Mouse (Mus musculus): ENCODE results near the gene Sat2.
"Not testable (repeated sequence)": the region's sequence is repeated elsewhere in the genome, so short reads cannot be mapped to it uniquely, and the experiment has no call there.

Sat2 gene

DNA sequence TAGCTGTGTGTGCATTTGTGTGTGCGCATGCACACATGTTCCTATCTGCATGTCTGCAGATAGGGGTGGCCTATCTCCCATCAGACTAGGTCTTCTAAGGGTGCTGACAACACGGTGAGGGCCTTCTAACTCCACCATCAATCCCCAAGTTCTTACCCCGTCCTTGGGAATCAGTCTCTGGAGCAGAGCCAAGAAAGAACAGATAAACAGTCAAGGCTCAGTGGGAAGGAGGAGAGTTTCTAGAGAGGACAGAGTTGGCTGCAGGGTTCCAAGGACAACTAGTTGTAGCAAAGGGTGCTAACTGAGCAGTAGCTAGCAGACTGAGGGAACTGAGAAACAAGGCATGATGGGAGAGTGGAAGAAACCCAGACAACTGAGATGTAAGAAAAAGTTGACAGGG is 20.1 kb upstream of the Sat2 start:
- no peak for DNase-seq (ENCODE audit: low spot score)

DNA sequence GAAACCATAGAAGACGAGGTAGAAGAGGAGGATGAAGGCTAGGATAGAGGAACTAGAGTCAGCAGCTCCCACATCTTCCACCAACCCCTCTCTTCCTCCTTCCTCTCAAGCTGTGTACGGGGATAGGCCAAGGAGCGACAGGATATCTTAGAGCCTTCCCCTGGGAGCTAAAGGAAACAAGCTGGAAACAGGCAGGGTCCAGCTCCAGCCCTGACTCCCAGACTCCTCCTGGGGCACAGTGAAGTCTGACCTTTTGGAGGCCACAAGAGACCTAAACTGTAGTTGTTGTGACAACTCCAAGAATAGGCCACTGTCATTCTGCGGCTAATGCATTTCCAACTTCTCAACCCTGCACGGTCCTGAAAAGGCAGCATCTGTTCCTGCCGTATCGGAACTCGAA is 18.3 kb upstream of the Sat2 start:
- DNase-seq (ENCODE audit: low spot score): no peak

DNA sequence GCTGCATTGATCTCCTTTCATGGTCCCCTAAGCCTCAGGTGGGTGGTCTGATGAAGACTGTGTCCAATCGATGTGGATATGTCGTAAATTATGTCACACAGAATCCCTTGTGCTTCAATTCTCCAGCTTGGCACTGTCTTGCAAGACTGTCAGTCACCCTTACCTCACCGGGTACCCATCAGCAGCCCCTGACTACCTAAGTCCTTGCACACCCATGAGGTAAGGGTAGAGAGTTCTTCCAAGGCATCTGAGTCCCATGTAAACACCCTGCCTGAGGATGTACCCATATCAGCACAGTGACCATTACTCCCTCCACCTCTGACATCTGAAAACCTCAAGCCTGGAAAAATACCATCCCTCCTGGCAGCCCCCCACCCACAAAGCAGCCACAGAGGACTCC is 17.5 kb upstream of the Sat2 start:
- DNase-seq (ENCODE audit: low spot score): no peak

DNA sequence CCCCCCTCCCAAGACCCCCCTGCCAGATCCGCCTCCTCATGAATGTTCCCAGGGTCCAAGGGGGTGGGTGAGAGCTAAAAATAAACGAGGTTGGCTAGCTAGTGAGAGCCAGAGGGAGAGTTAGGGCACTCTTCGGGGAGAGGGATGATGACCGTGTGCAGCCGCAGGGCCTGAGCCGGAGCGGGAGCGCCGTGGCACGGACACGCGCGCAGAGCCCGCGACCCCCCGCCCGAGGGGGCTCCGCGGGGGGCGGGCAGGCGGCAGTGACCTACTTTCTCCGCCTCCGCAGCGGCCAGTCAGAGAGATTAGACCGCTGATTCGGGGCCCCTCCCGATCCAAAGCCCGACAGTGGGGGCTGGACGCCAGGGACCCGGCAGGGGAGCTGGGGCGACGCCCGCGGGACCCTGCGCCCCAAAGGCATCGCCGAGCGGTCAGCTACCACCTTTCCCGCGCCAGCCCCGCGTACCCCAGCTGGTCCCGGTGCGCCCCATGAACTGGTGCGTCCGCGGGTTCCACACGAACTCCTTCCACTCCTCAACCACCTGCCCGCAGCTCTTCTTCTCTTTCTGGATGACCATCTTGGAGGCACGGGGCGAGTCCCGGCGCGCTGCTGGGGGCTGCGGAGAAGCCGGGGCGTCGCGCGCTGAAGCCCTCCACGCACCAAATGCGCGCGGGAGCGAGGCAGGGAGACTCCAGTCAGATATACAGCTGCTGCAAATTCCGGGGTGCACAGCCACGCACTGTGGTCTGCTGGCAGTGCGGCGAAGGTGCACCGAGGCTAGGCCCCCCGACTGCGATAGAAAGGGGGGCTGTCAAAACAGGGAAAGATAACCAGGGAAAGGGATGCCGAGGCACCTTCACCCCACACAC is 16.8 kb upstream of the Sat2 start:
- DNase-seq (ENCODE audit: low spot score): no peak

DNA sequence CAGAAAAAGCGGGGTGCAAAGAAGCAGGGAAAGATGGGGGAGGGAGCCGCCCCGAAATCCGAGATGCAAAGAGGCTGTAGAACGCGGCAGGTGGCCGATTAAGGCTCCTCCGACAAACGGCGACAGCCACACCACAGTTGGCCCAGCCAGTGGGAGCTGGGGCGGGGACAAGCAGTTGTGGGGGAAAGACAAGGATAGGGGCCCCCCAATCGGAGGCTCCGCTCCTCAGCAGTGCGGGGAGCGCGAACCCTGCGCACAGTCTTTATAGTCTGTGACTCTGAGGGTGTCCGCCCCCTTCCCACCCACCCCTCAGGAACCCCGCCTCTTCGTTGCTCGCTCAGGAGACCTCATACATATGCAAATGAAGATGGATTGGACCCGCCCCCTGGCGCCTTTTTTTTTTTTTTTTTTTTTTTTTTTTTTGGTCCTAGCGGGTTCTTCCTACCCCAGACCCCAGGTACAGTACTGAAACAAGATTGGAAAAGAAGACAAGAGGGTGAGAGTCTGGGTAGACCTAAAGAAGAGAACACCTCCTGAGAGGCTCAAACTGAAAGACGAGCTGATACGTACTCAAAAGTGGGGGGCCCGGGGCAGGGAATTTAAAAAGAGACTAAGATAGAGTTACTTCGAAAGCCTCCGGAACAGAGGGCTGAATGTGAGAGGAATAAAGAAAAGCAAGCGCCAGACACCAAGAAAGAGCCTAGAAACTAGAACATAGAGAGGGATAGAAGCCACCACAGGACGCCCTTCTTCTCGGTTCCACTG is 15.9 kb upstream of the Sat2 start, which contains the start of gene Atp1b2:
Atp1b2 (minus strand) TSS at position 217 of the 765 bp plus-strand sequence.
- DNase-seq (ENCODE audit: low spot score): peak; percentile 35

DNA sequence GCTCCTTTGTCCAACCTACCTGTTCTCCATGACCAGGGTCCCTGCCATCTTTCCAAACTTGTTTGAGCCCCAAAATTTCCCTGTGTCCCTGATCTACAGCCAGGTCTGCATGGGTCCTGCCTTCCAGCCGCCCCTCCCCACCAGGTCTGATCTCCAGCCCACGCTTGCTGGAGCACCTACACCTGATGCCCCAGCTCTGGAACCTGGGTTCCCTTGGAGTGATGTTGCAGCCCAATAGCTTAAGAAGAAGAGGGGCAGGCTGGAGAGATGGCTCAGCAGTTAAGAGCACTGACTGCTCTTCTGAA is 15.4 kb upstream of the Sat2 start:
- no peak for DNase-seq (ENCODE audit: low spot score)

DNA sequence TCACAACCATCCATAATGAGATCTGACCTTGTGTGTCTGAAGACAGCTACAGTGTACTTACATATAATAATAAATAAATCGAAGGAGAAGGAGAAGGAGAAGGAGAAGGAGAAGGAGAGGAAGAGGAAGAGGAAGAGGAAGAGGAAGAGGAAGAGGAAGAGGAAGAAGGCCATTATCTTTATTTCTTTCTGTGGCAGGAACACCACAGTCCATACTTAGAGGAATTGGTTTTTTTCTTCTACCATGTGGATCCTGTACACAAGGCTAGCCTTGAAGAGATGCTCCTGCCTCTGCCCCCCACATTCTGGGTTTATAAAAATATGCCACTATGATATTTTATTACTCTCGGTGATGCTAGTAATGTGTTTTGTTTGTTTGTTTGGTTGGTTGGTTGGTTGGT is 15.0 kb upstream of the Sat2 start:
- DNase-seq (ENCODE audit: low spot score): no peak

DNA sequence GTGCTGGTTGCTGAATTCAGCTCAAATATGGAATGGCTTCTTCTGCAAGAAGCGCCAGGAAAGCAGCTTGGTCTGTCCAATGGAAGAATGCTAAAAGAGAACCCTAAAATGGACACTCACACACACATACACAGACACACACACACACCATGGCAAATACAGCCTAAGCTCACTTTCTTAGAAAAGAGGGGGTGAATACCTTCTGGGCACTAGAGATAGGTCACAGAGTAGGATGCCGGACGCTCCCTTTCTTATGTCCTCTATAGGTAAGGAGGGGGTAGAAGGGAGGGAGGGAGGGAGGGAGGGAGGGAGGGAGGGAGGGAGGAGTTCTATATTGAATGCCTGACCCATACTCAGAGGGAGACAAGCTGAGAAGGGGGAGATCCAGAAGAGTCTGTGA is 13.3 kb upstream of the Sat2 start:
- DNase-seq (ENCODE audit: low spot score): no peak

DNA sequence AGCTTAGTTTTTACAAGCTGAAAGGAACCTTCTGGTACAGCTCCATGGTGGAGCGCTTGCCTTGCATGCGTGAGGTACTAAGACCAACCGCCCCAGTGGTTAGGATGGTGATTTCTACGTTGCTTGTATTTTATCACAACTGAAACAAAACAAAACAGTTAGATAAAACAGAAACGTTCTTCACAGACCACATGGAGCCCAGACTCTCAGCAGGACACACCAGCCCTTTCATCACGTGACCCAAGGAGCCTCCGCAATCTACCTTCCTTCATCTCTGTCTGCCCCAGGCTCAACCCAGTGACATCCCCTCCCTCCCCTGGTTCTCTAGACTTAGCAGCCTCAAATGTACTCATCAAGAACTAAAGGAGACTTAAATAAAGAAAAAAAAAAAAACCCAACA is 12.4 kb upstream of the Sat2 start:
- no peak for DNase-seq (ENCODE audit: low spot score)

DNA sequence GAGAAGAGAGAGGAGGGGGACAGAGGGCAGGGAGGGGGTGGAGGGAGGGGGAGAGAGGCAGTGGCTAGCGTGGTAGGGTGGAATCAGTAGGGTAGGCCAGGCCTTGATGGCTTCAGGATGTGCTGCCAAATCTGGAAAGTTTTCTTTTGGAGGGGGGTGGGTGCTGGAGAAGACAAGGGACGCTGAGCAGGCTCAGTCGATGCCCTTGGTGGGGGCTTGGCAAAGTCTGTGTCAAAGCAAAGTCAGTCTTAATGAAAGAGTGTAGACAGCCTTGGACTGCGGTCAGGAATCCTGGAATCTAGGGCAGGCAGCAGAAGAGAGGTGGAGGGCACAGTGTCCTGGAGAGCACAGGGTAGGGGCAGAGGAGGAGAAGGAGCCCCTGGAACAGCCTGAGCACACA is 10.9 kb upstream of the Sat2 start:
- DNase-seq (ENCODE audit: low spot score): no peak

DNA sequence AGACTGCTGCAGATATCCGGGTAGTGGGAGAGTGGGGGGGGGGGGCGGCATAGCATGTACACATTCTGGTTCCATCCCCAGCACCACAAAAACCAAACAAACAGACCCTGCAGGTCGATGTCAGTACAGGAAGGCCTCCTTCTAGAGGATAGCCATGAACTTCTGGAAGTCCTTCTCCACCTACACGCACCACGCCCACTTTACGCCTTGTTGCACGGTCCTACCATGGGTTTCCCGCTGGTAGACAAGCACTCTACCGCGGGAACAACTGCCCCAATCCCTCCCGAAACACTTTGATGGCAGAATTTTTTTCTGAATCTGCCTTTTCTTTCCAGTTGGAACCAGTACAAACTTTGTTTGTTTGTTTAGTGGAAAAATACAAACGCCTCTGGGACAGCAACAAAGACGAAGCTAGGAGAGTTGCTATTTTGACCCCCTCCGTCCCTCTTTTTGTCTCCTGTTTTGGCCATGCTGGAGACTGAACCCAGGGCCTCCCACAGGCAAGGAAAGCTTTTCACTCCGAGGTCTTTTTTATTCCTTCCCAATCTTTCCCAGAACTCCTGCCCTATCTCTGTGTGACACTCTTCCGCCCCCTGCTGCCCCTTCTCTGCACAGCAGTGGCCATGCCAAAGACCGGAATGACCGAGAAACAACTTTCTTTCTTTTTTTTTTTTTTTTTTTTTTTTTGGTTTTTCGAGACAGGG is 8.1 kb upstream of the Sat2 start:
- peak; percentile 78 for DNase-seq (ENCODE audit: low spot score)

DNA sequence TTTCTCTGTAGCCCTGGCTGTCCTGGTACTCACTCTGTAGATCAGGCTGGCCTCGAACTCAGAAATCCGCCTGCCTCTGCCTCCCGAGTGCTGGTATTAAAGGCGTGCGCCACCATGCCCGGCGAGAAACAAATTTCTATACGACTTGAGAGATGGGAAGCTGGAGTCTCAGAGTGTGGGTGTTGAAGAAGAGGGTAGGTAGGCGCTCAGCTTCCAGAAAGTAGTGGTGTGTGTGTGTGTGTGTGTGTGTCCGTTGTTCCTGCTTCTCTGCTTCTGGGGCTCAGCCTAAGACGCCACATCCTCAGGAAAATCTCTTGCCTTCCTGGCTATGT is 7.6 kb upstream of the Sat2 start:
- not testable (repeated sequence) for DNase-seq (ENCODE audit: low spot score)

DNA sequence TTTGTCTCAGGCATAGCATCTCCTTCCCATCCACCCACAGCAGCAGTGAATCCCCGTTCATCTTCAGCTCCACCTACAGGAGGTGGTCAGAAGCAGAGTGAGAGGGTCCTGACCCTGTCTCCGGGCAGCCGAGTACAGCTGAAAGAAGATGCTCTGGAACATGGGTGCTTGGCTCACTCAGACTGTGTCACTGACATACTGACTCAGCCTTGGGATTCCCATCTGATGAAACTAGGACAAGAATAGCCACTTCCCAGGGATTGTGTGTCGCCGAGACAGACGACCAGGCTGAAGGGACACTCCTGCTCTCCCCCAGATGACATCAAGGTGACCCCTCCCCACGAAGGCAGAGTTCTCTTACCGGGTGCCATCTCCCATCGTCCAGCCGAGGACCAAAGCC is 5.0 kb upstream of the Sat2 start:
- DNase-seq (ENCODE audit: low spot score): no peak

DNA sequence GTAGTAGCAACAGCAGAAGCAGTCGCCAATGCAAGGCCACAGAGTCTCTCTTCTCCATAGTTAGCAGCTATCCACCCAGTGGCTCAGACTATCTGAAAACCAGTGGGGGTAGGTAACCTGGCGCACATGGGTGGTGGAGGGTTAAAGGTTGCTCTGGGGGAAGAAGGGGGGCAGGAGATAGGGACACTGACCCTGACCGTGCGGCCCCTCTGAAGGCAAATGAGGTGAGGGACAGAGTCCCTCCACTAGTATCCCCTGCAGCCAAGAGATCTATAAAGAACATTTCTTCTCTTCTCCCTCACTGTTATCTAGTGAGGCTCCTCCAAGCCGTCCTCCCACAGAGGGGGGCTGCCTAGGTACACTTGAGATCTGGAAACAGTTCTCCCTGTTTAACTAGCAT is 4.0 kb upstream of the Sat2 start, which contains the start of gene Shbg:
Shbg (minus strand) TSS at position 101 of the 400 bp plus-strand sequence.
- DNase-seq (ENCODE audit: low spot score): no peak

DNA sequence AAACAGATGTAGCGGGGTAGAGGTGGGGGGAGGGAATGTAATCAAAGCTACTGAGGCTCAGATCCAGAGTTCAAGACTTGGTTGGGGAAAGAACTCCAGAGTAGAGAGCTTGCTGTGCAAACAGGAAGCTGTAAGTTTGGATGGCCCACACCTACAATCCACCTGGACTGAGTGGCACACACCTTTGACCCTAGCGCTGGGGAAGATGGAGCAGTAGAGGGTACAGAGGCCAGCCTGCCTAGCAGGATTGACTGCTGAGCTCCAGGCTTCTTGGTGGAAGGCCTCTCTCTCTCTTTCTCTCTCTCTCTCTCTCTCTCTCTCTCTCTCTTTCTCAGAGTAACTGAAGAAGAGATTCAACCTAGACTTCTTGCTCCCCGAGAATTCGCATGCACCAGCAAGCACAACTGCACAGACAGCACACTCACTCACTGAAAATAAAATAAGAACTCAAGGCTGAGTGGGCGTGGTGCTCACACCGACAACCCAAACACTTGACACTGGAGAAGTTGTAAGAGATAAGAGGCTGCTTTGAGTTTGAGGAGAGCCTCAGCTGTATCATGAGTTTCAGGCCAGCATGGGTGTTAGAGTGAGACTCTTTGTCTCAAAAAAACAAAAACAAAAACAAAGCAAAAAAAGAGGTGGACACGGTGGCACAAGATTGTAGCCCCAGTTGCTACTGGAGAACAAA is 1.3 kb upstream of the Sat2 start:
- no peak for DNase-seq (ENCODE audit: low spot score)

DNA sequence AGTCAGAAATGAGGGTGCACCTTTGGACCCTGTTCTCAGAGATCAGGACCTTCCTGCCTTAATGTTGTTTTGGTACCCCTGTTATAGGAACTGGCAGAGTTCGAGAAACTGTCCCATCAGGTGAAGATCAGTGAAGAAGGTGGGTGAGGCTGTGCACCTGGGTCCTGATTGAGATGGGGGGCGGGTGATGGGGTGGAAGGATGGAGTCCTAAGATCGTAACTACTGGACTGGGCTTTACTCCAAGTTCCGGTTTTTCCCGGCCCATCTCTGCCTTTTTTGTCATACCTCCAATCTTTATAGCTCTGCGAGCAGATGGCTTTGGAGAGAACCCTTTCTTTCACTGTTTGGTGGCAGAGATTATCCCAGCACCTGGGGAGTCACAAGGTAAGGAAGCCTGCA is 582 bp downstream of the Sat2 start:
- no peak for DNase-seq (ENCODE audit: low spot score)

DNA sequence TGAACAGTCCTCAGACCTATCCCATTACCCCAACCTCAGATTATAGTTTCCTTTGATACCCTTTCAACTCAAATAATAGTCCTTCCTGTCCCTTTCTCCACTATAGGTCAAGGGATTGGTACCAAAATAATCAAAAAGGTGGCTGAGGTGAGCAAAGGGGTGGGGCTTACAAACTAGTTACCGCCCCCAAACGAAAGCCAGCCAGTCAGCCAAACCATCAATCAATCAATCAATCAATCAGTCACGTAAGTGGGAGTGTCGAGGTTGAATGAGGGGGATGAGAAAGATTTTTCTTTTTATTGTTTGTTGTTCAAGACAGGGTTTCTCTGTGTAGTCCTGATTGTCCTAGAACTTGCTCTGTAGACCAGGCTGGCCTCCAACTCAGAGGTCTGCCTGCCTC is 1.2 kb downstream of the Sat2 start:
- no peak for DNase-seq (ENCODE audit: low spot score)

DNA sequence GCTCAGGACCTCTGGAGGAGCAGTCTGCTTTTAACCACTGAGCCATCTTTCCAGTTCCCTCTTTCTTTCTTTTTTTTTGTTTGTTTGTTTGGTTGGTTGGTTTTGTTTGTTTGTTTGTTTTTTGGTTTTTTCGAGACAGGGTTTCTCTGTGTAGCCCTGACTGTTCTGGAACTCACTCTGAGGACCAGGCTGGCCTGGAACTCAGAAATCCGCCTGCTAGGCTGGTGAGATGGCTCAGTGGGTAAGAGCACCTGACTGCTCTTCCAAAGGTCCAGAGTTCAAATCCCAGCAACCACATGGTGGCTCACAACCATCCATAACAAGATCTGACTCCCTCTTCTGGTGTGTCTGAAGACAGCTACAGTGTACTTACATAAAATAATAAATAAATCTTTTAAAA is 2.5 kb downstream of the Sat2 start:
- not testable (repeated sequence) for DNase-seq (ENCODE audit: low spot score)

DNA sequence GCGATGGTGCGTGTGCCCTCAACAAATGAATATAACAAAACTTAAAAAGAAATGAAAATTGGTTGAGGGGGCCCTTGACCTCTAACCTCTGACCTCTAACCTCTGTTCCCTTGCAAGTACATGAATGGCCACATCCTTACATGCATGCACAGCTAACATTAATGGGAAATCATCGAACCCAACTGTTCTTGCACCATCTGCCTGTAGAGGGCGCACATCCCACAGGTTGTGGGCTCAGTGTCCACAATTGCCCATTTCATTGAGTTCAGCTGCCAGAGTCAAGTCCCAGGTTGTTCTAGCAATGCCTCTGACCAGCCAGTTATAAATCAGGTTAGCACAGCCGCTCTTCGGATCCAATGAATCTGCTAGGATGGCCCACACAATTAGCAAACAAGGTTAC is 6.5 kb downstream of the Sat2 start:
- DNase-seq (ENCODE audit: low spot score): peak; percentile 76

DNA sequence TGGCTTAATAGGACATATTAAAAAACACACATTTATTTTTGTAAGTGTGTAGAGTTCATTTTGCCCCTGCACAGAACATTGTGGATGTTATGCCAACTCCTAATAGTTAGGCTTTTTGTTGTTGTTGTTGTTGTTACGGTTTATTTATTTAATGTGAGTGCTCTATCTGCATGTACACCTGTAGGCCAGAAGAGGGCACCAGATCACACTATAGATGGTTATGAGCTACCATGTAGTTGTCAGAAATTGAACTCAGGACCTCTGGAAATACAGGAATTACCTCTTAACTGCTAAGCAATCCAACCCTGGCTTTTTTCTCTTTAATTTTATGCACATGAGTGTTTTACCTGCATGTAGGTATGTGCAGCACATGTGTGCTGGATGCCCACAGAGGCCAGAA is 8.0 kb downstream of the Sat2 start:
- no peak for DNase-seq (ENCODE audit: low spot score)

DNA sequence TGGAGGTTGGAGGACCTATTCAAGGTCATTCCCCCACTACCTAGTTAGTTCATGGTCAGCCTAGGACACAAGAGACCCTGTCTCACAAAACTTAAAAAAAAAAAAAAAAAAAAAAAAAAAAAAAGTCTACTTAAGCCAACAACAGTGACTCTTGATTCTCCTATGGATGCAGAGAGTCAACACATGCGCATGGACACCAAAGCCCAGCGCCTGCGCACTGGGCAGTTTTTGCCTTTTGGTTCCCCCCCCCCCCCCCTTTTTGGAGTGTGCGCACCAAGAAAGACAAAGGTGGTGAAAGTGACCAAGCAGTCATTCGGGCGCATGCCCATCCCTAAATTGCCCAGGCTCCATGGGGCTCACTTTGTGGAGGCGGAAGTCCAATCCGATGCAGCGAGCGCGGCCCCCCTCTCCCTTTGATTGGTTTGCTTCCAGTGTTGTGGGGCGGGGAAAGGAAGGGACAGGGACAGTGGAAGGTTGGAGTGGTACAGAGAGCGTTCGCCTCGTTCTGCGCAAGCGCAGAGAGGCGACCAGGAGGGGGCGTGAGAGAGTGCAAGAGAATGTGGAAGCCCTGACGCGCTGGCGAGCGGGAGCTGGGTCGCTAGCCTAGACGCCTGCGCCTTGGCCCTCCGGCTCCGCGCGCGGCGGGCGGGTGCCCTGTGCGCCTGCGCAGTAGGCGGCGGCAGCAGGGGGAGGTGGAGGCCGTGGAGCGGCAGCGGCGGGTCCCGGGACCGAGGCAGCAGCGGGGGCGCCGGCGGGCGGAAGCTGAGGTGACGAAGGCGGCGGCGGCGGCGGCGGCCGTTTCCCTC is 10.7 kb downstream of the Sat2 start, which contains the start of gene Fxr2:
Fxr2 (plus strand) TSS at position 707 of the 806 bp plus-strand sequence.
- DNase-seq (ENCODE audit: low spot score): peak; percentile 100
